Mouse (Mus musculus) thymus, adult 2 months (tissue): Measurements from ENCODE around the gene Nectin1.

Source experiments
- CTCF ChIP-seq: fragments of 200-500 bp; IDR thresholded peaks from 2 replicates; pipeline ENCODE4 v1.5.1; 2012; ENCODE audit warnings: mild to moderate bottlenecking, control low read depth, low read length, moderate library complexity, borderline replicate concordance; ENCODE audit not compliant: control insufficient read depth, poor library complexity, insufficient read depth; ENCODE audit errors: extremely low read depth
- POLR2A ChIP-seq: fragments of 200-500 bp; IDR thresholded peaks from 2 replicates; pipeline ENCODE4 v1.6.1; 2012; ENCODE audit warnings: mild to moderate bottlenecking, low read length, control low read depth, moderate library complexity; ENCODE audit not compliant: control insufficient read depth, poor library complexity, insufficient read depth; ENCODE audit errors: extremely low read depth

GRCm38 (mm10) chr9:43745051-43745792 lies 1.4 kb downstream of the Nectin1 start:
- no peak for TF ChIP-seq CTCF
- no peak for TF ChIP-seq POLR2A
